Mouse (Mus musculus) embryonic facial prominence, embryonic 13.5 days (tissue): ENCODE measurements around the gene Gm37240. TPM values are rescaled to one million over a fixed set of nuclear protein-coding genes. Genes with fewer than 3 reads are reported as not detected.

Experiments used
- ATAC-seq: fragments of 200-750 bp; cut with Nextera tagmentation; 2 replicates; pipeline ENCODE4 v1.8.0; 2017; ENCODE audit warnings: low read depth; ENCODE audit not compliant: insufficient number of reproducible peaks, insufficient read depth, low FRiP score, low TSS enrichment
- H3K27ac ChIP-seq: fragments of 300-500 bp; sonication (generic); 2 replicates; pipeline ENCODE4 v1.5.1; 2015; ENCODE audit warnings: moderate library complexity, mild to moderate bottlenecking, inconsistent platforms
- H3K27me3 ChIP-seq: fragments of 300-500 bp; sonication (generic); 2 replicates; pipeline ENCODE4 v1.6.1; 2015; ENCODE audit warnings: mild to moderate bottlenecking, inconsistent platforms
- H3K36me3 ChIP-seq: fragments of 300-500 bp; sonication (generic); 2 replicates; pipeline ENCODE4 v1.6.1; 2015; ENCODE audit warnings: mild to moderate bottlenecking, inconsistent platforms
- H3K4me1 ChIP-seq: fragments of 300-500 bp; sonication (generic); 2 replicates; pipeline ENCODE4 v1.6.1; 2015; ENCODE audit warnings: inconsistent platforms
- H3K4me2 ChIP-seq: fragments of 300-500 bp; sonication (generic); 2 replicates; pipeline ENCODE4 v1.6.1; 2015; ENCODE audit warnings: moderate library complexity, mild to moderate bottlenecking, inconsistent platforms
- H3K4me3 ChIP-seq: fragments of 300-500 bp; sonication (generic); 2 replicates; pipeline ENCODE4 v1.5.1; 2015; ENCODE audit warnings: mild to moderate bottlenecking, inconsistent platforms
- H3K9ac ChIP-seq: fragments of 300-500 bp; sonication (generic); 2 replicates; pipeline ENCODE4 v1.6.1; 2015; ENCODE audit warnings: mild to moderate bottlenecking, inconsistent platforms
- H3K9me3 ChIP-seq: fragments of 300-500 bp; sonication (generic); 2 replicates; pipeline ENCODE4 v1.6.1; 2016; ENCODE audit warnings: inconsistent platforms
- WGBS: fragments of 180-500 bp; shearing (Covaris S2); methylation state at CpG from one replicate; pipeline ENCODE4 v1.1.7; 2015; ENCODE audit warnings: mixed read lengths; 5-methylcytosine and 5-hydroxymethylcytosine counted together
- polyA plus RNA-seq: library from polyadenylated mRNA; unstranded; fragments of >200 nt; fragmentation: Nextera tagmentation; extraction: Ambion mirVana; gene quantifications from 2 replicates; pipeline ENCODE4 v1.2.1, GENCODE M21; 2015

Gene Gm37240
- polyA plus RNA-seq, 1 experiment from 2014 or later: 6.3 TPM

DNA sequence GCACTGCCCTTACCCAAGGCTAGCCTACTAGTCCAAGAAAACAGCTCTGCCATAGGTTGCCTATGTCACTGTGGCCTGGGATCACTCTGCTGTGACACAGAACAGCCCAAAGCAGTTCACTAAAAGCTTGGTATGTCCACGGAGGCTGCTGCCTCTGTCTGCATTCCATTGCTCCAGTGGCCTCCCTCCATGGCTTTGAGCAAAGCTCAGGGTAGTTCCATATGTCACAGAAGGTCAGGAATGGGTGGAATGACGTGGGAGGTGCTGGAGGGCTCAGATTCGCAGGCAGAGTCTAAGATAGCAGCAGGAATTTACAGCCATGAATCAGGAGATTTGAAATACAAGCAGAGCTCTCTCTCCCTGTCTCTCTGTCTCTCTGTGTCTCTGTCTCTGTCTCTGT is 514.3 kb downstream of the Gm37240 start:
- H3K4me2 ChIP-seq: no peak overlapping the region
- no peaks in the 10 kb centered on the region for H3K27me3 ChIP-seq
- 13% methylated on average over 3 of the region's 3 CpGs for WGBS
- no peak overlapping the region for H3K9ac ChIP-seq
- peaks cover 10% of the 10 kb centered on the region for H3K4me1 ChIP-seq
- no peak for ATAC-seq
- H3K9me3 ChIP-seq: no peaks in the 10 kb centered on the region
- no peaks in the 10 kb centered on the region for H3K36me3 ChIP-seq
- H3K4me3 ChIP-seq: no peak overlapping the region
- no peak overlapping the region for H3K27ac ChIP-seq

DNA sequence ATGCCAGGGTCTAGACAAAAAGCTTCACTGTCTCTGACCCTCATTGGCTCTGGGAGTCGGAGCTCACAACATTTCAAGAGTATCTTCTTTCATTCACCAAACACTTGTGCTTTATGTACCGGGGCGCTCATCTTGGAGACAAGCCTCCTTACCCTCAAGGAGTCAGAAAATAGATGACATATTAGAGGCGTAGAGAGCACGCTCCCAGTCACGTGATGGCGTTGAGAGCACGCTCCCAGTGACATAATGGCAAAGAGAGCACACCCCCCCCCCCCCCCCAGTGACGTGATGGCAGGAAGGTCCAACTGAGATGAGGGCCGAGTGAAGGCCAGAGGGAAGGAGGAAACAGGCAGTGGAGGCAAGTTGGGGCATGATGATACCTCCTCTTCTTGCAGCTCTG is 517.5 kb downstream of the Gm37240 start:
- Histone ChIP-seq H3K9me3 (no peaks in the 10 kb centered on the region), H3K4me2 (no peak overlapping the region), H3K27me3 (no peaks in the 10 kb centered on the region), H3K4me1 (0 out of 2 replicates have a peak, but pooled peaks cover 4% of the 10 kb centered on the region), H3K36me3 (no peaks in the 10 kb centered on the region), H3K9ac (no peak overlapping the region), H3K4me3 (no peak overlapping the region), H3K27ac (no peak overlapping the region)
- no peak for ATAC-seq
- WGBS: 73% methylated on average over 10 of the region's 10 CpGs

- no peak overlapping the region for H3K27ac ChIP-seq
- no peak overlapping the region for H3K4me2 ChIP-seq
- no peaks in the 10 kb centered on the region for H3K36me3 ChIP-seq
- no peak for ATAC-seq
- no peaks in the 10 kb centered on the region for H3K27me3 ChIP-seq
- no peak overlapping the region for H3K9ac ChIP-seq
- 0 out of 2 replicates have a peak, but pooled peaks cover 4% of the 10 kb centered on the region for H3K4me1 ChIP-seq
- H3K9me3 ChIP-seq: no peaks in the 10 kb centered on the region
- no peak overlapping the region for H3K4me3 ChIP-seq
- 81% methylated on average over 5 of the region's 5 CpGs for WGBS
These were observed 518.2 kb downstream of the Gm37240 start for GRCm38 (mm10) chr3:85369157-85369556.

DNA sequence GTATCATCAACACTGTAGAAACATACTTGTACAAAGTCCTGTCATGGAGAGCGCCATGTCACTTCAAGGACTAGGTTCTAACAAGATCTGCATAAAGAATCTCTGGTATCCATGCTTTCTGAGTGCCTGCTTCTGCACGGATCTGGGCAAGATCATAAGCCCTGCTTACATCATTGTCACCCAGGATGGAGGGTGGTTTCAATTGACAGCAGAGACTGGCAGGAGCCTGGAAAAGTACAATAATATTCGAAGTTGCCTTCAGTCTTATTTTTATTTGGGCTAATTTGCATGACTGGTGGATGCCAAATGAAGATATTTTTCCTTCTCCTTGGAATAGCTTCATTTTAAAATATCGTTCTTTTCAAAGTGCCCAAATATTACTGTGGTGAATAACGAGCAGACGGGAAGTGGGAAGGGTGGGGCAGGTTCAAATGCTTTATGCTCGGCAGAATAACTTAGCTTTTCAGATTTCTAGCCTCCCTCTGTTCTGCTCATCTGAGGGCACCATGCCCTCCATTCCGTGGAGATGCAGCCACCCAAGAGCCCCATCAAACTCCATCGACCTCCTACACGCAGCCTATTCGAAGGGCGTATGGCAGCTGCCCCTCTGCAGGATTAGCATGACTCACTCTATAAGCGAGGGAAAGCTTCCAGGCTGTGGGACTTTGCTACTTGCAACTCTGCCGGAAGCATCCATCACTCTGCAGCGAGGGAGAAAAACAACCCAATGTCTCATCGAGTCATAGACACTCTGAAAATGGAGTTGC is 518.8 kb downstream of the Gm37240 start:
- Histone ChIP-seq H3K9ac (no peak overlapping the region), H3K36me3 (no peaks in the 10 kb centered on the region), H3K27me3 (no peaks in the 10 kb centered on the region), H3K9me3 (no peaks in the 10 kb centered on the region), H3K4me1 (0 out of 2 replicates have a peak, but pooled peaks cover 4% of the 10 kb centered on the region), H3K4me2 (no peak overlapping the region), H3K27ac (no peak overlapping the region), H3K4me3 (no peak overlapping the region)
- WGBS: 78% methylated on average over 16 of the region's 16 CpGs
- no peak for ATAC-seq

DNA sequence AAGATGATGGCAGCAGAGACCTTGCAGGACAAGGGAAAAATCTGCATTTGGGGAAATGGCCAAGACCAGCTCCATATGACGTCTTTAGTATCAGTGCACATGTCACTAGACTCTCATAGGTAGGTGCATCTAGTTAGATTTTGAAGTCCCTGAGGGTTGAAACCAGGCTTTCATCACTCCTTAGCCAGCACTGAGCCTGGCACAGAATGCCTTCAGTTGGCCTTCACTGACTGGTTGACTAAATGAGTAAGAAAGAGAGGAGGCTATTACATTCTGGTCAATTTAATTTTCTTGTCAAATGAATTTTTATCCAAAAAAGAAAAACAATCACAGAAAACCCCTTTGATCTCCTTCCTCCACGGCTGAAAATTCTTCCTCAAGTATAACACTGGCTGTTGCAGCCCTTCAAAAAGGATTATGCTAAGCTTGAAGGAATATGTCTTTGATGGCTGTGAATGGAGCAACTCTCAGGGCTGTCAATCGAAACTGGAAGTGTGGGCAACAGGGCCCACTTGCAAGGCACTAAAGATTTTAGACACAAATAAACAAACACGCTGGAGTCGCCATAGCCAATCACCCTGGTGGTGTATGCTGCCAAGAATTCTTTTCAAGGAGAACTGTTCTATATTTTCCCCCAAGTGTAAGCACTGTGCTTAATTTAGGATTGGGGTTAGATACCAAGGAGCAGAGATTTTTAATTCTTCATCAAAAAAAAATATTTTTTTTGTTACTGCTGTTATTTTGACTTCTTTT is 522.6 kb downstream of the Gm37240 start:
- H3K4me1 ChIP-seq: no peaks in the 10 kb centered on the region

DNA sequence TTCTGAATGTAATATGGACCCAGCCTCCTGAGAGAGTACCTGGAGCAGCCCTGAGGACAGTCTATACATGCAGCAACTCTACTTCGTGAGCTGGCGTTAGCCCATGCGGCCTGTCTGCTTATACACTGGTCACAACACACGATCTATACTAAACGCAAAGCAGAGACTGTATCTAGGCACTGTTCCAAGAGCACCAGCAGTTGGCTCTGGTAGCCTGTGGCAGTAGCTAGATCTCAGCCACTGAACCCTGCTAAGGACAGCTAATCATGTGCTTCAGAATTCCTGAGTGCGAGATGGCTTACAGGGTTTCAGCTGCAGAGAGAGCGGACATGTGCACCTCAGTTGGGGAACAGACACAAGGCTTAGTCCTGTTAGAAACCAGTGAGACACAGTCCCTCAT is 524.4 kb downstream of the Gm37240 start:
- 0 out of 2 replicates have a peak, but pooled peaks have one; percentile 52 for ATAC-seq
- Histone ChIP-seq H3K4me2 (no peak overlapping the region), H3K36me3 (no peaks in the 10 kb centered on the region), H3K9me3 (no peaks in the 10 kb centered on the region), H3K4me3 (no peak overlapping the region), H3K9ac (no peak overlapping the region), H3K4me1 (no peaks in the 10 kb centered on the region), H3K27me3 (no peaks in the 10 kb centered on the region), H3K27ac (no peak overlapping the region)
- WGBS: 69% methylated on average over 7 of the region's 7 CpGs

More for the DNA sequence above, 522.6 kb downstream of the Gm37240 start:
- no peak for ATAC-seq
- no peaks in the 10 kb centered on the region for H3K27me3 ChIP-seq
- no peaks in the 10 kb centered on the region for H3K9me3 ChIP-seq
- H3K4me3 ChIP-seq: no peak overlapping the region
- no peak overlapping the region for H3K4me2 ChIP-seq
- no peak overlapping the region for H3K27ac ChIP-seq
- H3K36me3 ChIP-seq: no peaks in the 10 kb centered on the region
- 54% methylated on average over 5 of the region's 5 CpGs for WGBS
- H3K9ac ChIP-seq: no peak overlapping the region

DNA sequence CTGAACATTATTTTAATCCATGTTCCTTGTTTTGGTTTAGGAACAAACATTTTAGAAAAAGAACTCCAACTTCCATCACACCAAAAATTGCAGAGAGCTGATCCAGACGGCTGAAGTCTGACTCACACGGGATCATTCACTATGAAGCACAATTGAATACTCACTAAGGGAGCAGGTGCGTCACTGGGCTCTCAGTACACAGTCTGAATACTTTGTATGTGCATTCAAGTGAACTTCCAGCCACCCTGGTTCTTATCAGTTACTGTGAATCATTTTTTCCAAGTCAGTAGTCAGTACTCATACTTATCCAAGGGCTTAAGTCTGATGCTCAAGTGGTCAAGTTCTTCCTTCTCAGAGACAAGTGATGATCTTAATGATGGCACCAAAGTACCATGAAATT is 530.9 kb downstream of the Gm37240 start:
- Histone ChIP-seq H3K4me2 (no peak overlapping the region), H3K9me3 (no peaks in the 10 kb centered on the region), H3K36me3 (no peaks in the 10 kb centered on the region), H3K27ac (no peak overlapping the region), H3K4me3 (no peak overlapping the region), H3K9ac (no peak overlapping the region), H3K4me1 (no peaks in the 10 kb centered on the region), H3K27me3 (no peaks in the 10 kb centered on the region)
- ATAC-seq: no peak
- 85% methylated on average over 3 of the region's 3 CpGs for WGBS

GRCm38 (mm10) chr3:85348021-85348420 is 539.3 kb downstream of the Gm37240 start:
- no peak overlapping the region for H3K4me3 ChIP-seq
- no peak overlapping the region for H3K27ac ChIP-seq
- no peak overlapping the region for H3K4me2 ChIP-seq
- H3K36me3 ChIP-seq: no peaks in the 10 kb centered on the region
- H3K9ac ChIP-seq: no peak overlapping the region
- 78% methylated on average over 6 of the region's 6 CpGs for WGBS
- H3K27me3 ChIP-seq: no peaks in the 10 kb centered on the region
- no peak for ATAC-seq
- no peaks in the 10 kb centered on the region for H3K9me3 ChIP-seq
- H3K4me1 ChIP-seq: no peaks in the 10 kb centered on the region

DNA sequence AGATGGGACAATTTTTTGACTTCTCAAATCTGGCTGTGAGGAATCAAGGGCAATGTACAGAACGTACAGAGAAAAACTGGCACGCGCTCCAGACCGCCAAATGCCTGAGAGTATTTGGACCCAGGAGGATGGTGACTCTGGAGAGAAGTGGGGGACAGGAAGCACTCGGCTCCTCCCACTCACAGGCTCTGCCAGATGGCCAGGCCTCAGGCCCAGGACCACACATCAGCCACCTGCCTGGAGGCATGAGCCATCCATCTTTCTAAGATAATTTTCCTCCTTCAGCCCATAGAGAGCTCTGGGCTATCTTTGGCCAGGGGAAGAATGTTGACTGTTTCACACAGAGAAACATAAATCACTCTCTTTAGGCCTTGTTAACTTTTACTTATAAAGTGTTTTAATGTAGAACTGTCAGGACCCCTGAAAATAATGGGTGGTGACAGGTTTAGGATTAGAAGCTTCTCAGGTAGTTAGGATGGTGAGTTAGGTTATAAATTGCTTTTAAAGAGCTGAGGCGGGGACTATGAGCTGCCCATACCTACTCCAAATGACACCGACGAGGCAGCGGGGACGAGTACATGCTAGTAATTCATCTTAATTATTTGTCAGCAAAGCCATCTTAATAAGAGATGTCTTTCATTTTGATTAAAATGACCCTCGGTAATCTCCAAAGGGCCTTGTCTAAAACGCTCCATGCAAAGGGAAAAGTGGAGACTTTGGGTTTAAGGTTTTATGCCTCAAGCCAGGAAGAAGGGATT is 546.0 kb downstream of the Gm37240 start:
- H3K9ac ChIP-seq: no peak overlapping the region
- no peak overlapping the region for H3K27ac ChIP-seq
- H3K4me3 ChIP-seq: no peak overlapping the region
- no peak overlapping the region for H3K4me2 ChIP-seq
- no peaks in the 10 kb centered on the region for H3K9me3 ChIP-seq
- no peaks in the 10 kb centered on the region for H3K36me3 ChIP-seq
- H3K27me3 ChIP-seq: no peaks in the 10 kb centered on the region
- ATAC-seq: no peak
- 76% methylated on average over 12 of the region's 12 CpGs for WGBS
- H3K4me1 ChIP-seq: no peaks in the 10 kb centered on the region

DNA sequence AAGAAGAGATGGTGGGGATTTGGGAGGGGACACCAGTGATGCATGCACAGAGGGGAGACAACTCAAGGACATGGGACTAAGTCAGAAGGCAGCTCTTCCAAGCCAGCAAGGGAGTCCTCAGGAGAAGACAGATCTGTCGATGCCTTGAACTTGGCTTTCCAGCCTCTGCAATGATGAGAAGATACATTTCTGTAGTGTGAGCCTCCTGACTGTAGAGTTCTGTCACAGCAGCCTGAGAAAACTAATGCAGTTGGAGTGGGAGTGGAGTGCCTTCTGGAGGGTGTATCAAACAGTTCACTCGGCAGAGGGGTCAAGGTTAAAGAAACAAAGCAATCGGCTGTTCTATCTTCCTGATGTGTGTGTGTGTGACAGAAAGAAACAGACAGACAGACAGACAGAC is 546.8 kb downstream of the Gm37240 start:
- WGBS: 46% methylated on average over 3 of the region's 3 CpGs
- no peak for ATAC-seq
- no peak overlapping the region for H3K9ac ChIP-seq
- H3K4me1 ChIP-seq: peaks cover under 1% of the 10 kb centered on the region; the same call in 1 of the 2 replicates
- H3K4me2 ChIP-seq: no peak overlapping the region
- H3K27me3 ChIP-seq: no peaks in the 10 kb centered on the region
- H3K27ac ChIP-seq: no peak overlapping the region
- no peaks in the 10 kb centered on the region for H3K36me3 ChIP-seq
- H3K9me3 ChIP-seq: no peaks in the 10 kb centered on the region
- H3K4me3 ChIP-seq: no peak overlapping the region

GRCm38 (mm10) chr3:85339926-85340325 is 547.4 kb downstream of the Gm37240 start:
- no peak for ATAC-seq
- H3K27me3 ChIP-seq: no peaks in the 10 kb centered on the region
- no peak overlapping the region for H3K4me3 ChIP-seq
- no peak overlapping the region for H3K9ac ChIP-seq
- 65% methylated on average over 2 of the region's 2 CpGs for WGBS
- H3K27ac ChIP-seq: no peak overlapping the region
- H3K4me1 ChIP-seq: peaks cover 3% of the 10 kb centered on the region; the same call in 1 of the 2 replicates
- no peak overlapping the region for H3K4me2 ChIP-seq
- no peaks in the 10 kb centered on the region for H3K36me3 ChIP-seq
- H3K9me3 ChIP-seq: no peaks in the 10 kb centered on the region
